Mouse (Mus musculus) urinary bladder, adult 2 months (tissue): ENCODE data around the gene Ssxb9. TPM values are rescaled to one million over a fixed set of nuclear protein-coding genes. Genes with fewer than 3 reads are reported as not detected.
"Not testable (repeated sequence)": the region's sequence is repeated elsewhere in the genome, so short reads cannot be mapped to it uniquely, and the experiment has no call there.

Experiments
- DNase-seq: peaks from one replicate; pipeline ENCODE4 v3.0.0; 2022; ENCODE audit warnings: low spot score
- polyA plus RNA-seq: library from polyadenylated mRNA; depleted of rRNA; stranded (reverse); fragments of >200 nt; gene quantifications from 2 replicates; pipeline ENCODE4 v1.2.3, GENCODE M21; 2012; rRNA removed

Gene Ssxb9
- not detected in 2 replicates for polyA plus RNA-seq

DNA sequence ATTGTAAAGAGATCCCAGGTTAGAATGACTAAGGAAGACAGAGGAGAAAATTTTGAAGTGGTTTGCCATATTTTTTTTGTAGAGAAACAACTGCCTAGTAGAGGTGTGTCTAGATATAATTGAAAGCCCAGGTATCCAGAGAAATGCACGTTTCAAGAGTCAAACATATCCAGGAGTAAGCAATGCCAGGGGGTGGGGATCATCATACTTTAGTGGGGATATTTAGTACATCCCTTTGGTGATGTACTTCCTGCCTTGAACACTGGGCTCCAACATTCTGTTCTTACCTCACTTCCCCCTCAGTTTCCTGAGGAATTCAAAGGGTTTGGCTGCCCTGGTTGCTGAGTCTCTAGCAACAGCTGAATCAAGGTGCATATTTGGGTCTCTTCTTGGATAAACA, at the start of gene Ssxb9:
TSS of gene Ssxb9 (plus strand) at position 301 of the 400 bp plus-strand sequence.
- not testable (repeated sequence) for DNase-seq

- no peak for DNase-seq
Observed at GRCm38 (mm10) chrX:8327124-8327523, 39.7 kb upstream of the Ssxb9 start, which contains the start of gene Ssxb10. Gene Ssxb10 (plus strand): TSS chrX:8327424.

DNA sequence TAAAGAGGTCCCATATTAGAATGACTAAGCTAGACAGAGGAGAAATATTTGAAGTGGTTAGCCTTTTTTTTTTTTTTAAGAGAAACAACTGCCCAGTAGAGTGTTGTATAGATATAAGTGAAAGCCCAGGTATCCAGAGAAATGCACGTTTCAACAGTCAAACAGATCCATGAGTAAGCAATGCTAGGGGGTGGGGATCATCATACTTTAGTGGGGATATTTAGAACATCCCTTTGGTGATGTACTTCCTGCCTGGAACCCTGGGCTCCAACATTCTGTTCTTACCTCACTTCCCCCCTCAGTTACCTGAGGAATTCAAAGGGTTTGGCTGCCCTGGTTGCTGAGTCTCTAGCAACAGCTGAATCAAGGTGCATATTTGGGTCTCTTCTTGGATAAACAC, 46.2 kb downstream of the Ssxb9 start, which contains the start of gene Ssxb1:
TSS of gene Ssxb1 (plus strand) at position 301 of the 400 bp plus-strand sequence.
- not testable (repeated sequence) for DNase-seq

Other genes with a start within 250 kb of the Ssxb9 start
- gene Wdr13, start 234.1 kb upstream of the Ssxb9 start, polyA plus RNA-seq = 73.3 and 77.8 TPM in 2 replicates
- 281 and 318 TPM in 2 replicates for gene Rbm3, start 221.1 kb upstream of the Ssxb9 start, polyA plus RNA-seq
- gene Tbc1d25, start 190.8 kb upstream of the Ssxb9 start, polyA plus RNA-seq = 11.2 and 11.7 TPM in 2 replicates
- gene Ebp, start 173.5 kb upstream of the Ssxb9 start, polyA plus RNA-seq = 30.5 and 33.0 TPM in 2 replicates
- 40.1 and 41.2 TPM in 2 replicates for gene Porcn, start 160.5 kb upstream of the Ssxb9 start, polyA plus RNA-seq
- gene Ftsj1, start 114.6 kb upstream of the Ssxb9 start, polyA plus RNA-seq = 23.1 and 24.2 TPM in 2 replicates
- 2.1 and 2.9 TPM in 2 replicates for gene Slc38a5, start 95.8 kb upstream of the Ssxb9 start, polyA plus RNA-seq
- not detected in 2 replicates for gene Ssxb10, start 39.6 kb upstream of the Ssxb9 start, polyA plus RNA-seq
- gene Ssxb1, start 46.3 kb downstream of the Ssxb9 start, polyA plus RNA-seq = not detected in 2 replicates
- gene Ssxb2, start 94.7 kb downstream of the Ssxb9 start, polyA plus RNA-seq = not detected in 2 replicates
- gene Gm14459, start 158.0 kb downstream of the Ssxb9 start, polyA plus RNA-seq = not detected in 2 replicates
- gene Ssxb6, start 181.3 kb downstream of the Ssxb9 start, polyA plus RNA-seq = not detected in 2 replicates
- not detected in 2 replicates for gene Ssxb3, start 224.8 kb downstream of the Ssxb9 start, polyA plus RNA-seq